Mouse (Mus musculus) heart, embryonic 13.5 days (tissue): ENCODE data around the gene Taldo1. TPM values are rescaled to one million over a fixed set of nuclear protein-coding genes. Genes with fewer than 3 reads are reported as not detected.

Experiments
- ATAC-seq: fragments of 200-750 bp; cut with Nextera tagmentation; 2 replicates; pipeline ENCODE4 v1.8.0; 2017; ENCODE audit warnings: moderate TSS enrichment; ENCODE audit not compliant: insufficient number of reproducible peaks, low FRiP score, low TSS enrichment; ENCODE audit errors: extremely low read depth
- H3K27ac ChIP-seq: fragments of 300-500 bp; sonication (generic); replicated peaks from 2 replicates; pipeline ENCODE4 v1.5.1; 2015; ENCODE audit warnings: moderate library complexity, mild to moderate bottlenecking, inconsistent platforms
- H3K27me3 ChIP-seq: fragments of 300-500 bp; sonication (generic); replicated peaks from 2 replicates; pipeline ENCODE4 v1.6.1; 2015; ENCODE audit warnings: mild to moderate bottlenecking, inconsistent platforms
- H3K36me3 ChIP-seq: fragments of 300-500 bp; sonication (generic); 2 replicates; pipeline ENCODE4 v1.6.1; 2015; ENCODE audit warnings: mild to moderate bottlenecking, inconsistent platforms
- H3K4me1 ChIP-seq: fragments of 300-500 bp; sonication (generic); 2 replicates; pipeline ENCODE4 v1.6.1; 2015; ENCODE audit warnings: inconsistent platforms
- H3K4me2 ChIP-seq: fragments of 300-500 bp; sonication (generic); 2 replicates; pipeline ENCODE4 v1.6.1; 2015; ENCODE audit warnings: inconsistent platforms, mild to moderate bottlenecking, moderate library complexity
- H3K4me3 ChIP-seq: fragments of 300-500 bp; sonication (generic); 2 replicates; pipeline ENCODE4 v1.5.1; 2015; ENCODE audit warnings: moderate library complexity, mild to moderate bottlenecking, inconsistent platforms
- H3K9ac ChIP-seq: fragments of 300-500 bp; sonication (generic); 2 replicates; pipeline ENCODE4 v1.6.1; 2015; ENCODE audit warnings: inconsistent platforms, mild to moderate bottlenecking, moderate library complexity
- H3K9me3 ChIP-seq: fragments of 300-500 bp; sonication (generic); 2 replicates; pipeline ENCODE4 v1.6.1; 2016; ENCODE audit warnings: inconsistent platforms
- WGBS: fragments of 180-500 bp; shearing (Covaris S2); methylation state at CpG from one replicate; pipeline ENCODE4 v1.1.7; 2015; ENCODE audit warnings: mixed read lengths; 5-methylcytosine and 5-hydroxymethylcytosine counted together
- polyA plus RNA-seq: library from polyadenylated mRNA; unstranded; fragments of >200 nt; fragmentation: Nextera tagmentation; extraction: Ambion mirVana; gene quantifications from 2 replicates; pipeline ENCODE4 v1.2.1, GENCODE M21; 2015

The Taldo1 gene
- 248 and 250 TPM in 2 replicates for polyA plus RNA-seq

GRCm38 (mm10) chr7:141391625-141392551 lies at the start of gene Taldo1:
Gene Taldo1, plus strand, starts transcription at chr7:141392199.
- H3K27ac ChIP-seq = peak within 1 kb of the TSS; percentile 79
- no peaks in the 10 kb centered on the region for H3K9me3 ChIP-seq
- under 1% methylated on average over 57 of the region's 57 CpGs for WGBS
- peaks cover 6% of the 10 kb centered on the region; the same call in 1 of the 2 replicates for H3K27me3 ChIP-seq
- H3K9ac ChIP-seq = peak within 1 kb of the TSS; percentile 89
- peaks cover 15% of the 10 kb centered on the region for H3K36me3 ChIP-seq
- H3K4me3 ChIP-seq = peak within 1 kb of the TSS; percentile 81
- peak; percentile 86 for ATAC-seq
- H3K4me1 ChIP-seq = peaks cover 14% of the 10 kb centered on the region
- H3K4me2 ChIP-seq = peak within 1 kb of the TSS; percentile 99

- Histone ChIP-seq H3K4me1 (peaks cover 8% of the 10 kb centered on the region), H3K9me3 (no peaks in the 10 kb centered on the region), H3K4me3 (no peak overlapping the region), H3K27me3 (peaks cover 19% of the 10 kb centered on the region), H3K9ac (no peak overlapping the region), H3K36me3 (no peaks in the 10 kb centered on the region), H3K4me2 (no peak overlapping the region), H3K27ac (no peak overlapping the region)
- WGBS = 65% methylated on average over 2 of the region's 2 CpGs
- no peak for ATAC-seq
Measured at GRCm38 (mm10) chr7:141343230-141343629, 48.8 kb upstream of the Taldo1 start.

- no peak for ATAC-seq
- Histone ChIP-seq H3K27me3 (peaks cover 14% of the 10 kb centered on the region), H3K9me3 (no peaks in the 10 kb centered on the region), H3K9ac (no peak overlapping the region), H3K4me3 (no peak overlapping the region), H3K36me3 (no peaks in the 10 kb centered on the region), H3K4me2 (no peak overlapping the region), H3K27ac (no peak overlapping the region), H3K4me1 (peaks cover 5% of the 10 kb centered on the region)
- WGBS = 63% methylated on average over 7 of the region's 7 CpGs
Measured at GRCm38 (mm10) chr7:141343696-141344095, 48.3 kb upstream of the Taldo1 start.

- H3K4me3 ChIP-seq = no peak overlapping the region
- no peaks in the 10 kb centered on the region for H3K36me3 ChIP-seq
- no peak for ATAC-seq
- 84% methylated on average over 5 of the region's 5 CpGs for WGBS
- no peaks in the 10 kb centered on the region for H3K9me3 ChIP-seq
- H3K27ac ChIP-seq = no peak overlapping the region
- H3K4me2 ChIP-seq = no peak overlapping the region
- H3K9ac ChIP-seq = no peak overlapping the region
- H3K27me3 ChIP-seq = peaks cover 4% of the 10 kb centered on the region
- H3K4me1 ChIP-seq = no peaks in the 10 kb centered on the region
Measured at GRCm38 (mm10) chr7:141344787-141345186, 47.2 kb upstream of the Taldo1 start.

GRCm38 (mm10) chr7:141351061-141351460 lies 40.9 kb upstream of the Taldo1 start:
- Histone ChIP-seq H3K4me1 (no peaks in the 10 kb centered on the region), H3K36me3 (no peaks in the 10 kb centered on the region), H3K4me3 (no peak overlapping the region), H3K27me3 (peaks cover 9% of the 10 kb centered on the region), H3K4me2 (no peak overlapping the region), H3K9ac (no peak overlapping the region), H3K9me3 (no peaks in the 10 kb centered on the region), H3K27ac (no peak overlapping the region)
- WGBS = 69% methylated on average over 6 of the region's 6 CpGs
- no peak for ATAC-seq

GRCm38 (mm10) chr7:141355051-141355450 lies 36.9 kb upstream of the Taldo1 start:
- Histone ChIP-seq H3K4me2 (no peak overlapping the region), H3K4me1 (no peaks in the 10 kb centered on the region)
- 73% methylated on average over 8 of the region's 8 CpGs for WGBS

GRCm38 (mm10) chr7:141355626-141356326 lies 36.2 kb upstream of the Taldo1 start:
- no peaks in the 10 kb centered on the region for H3K9me3 ChIP-seq
- 53% methylated on average over 12 of the region's 12 CpGs for WGBS
- peaks cover 45% of the 10 kb centered on the region for H3K27me3 ChIP-seq
- H3K4me2 ChIP-seq = no peak overlapping the region
- H3K9ac ChIP-seq = no peak overlapping the region
- no peak for ATAC-seq
- H3K4me3 ChIP-seq = no peak overlapping the region
- no peaks in the 10 kb centered on the region for H3K36me3 ChIP-seq
- H3K27ac ChIP-seq = no peak overlapping the region
- H3K4me1 ChIP-seq = no peaks in the 10 kb centered on the region

More at GRCm38 (mm10) chr7:141355051-141355450, 36.9 kb upstream of the Taldo1 start:
- no peak overlapping the region for H3K27ac ChIP-seq
- no peaks in the 10 kb centered on the region for H3K36me3 ChIP-seq
- no peak overlapping the region for H3K9ac ChIP-seq
- H3K9me3 ChIP-seq = no peaks in the 10 kb centered on the region
- ATAC-seq = no peak
- H3K4me3 ChIP-seq = no peak overlapping the region
- H3K27me3 ChIP-seq = peaks cover 37% of the 10 kb centered on the region

- H3K9ac ChIP-seq = no peak overlapping the region
- peaks cover 57% of the 10 kb centered on the region for H3K27me3 ChIP-seq
- 67% methylated on average over 14 of the region's 14 CpGs for WGBS
- no peaks in the 10 kb centered on the region for H3K4me1 ChIP-seq
- H3K27ac ChIP-seq = no peak overlapping the region
- H3K9me3 ChIP-seq = no peaks in the 10 kb centered on the region
- H3K4me2 ChIP-seq = no peak overlapping the region
- ATAC-seq = no peak
- H3K36me3 ChIP-seq = no peaks in the 10 kb centered on the region
- no peak overlapping the region for H3K4me3 ChIP-seq
Measured at GRCm38 (mm10) chr7:141356971-141357370, 35.0 kb upstream of the Taldo1 start.

GRCm38 (mm10) chr7:141361510-141361909 lies 30.5 kb upstream of the Taldo1 start:
- Histone ChIP-seq H3K9me3 (no peaks in the 10 kb centered on the region), H3K27me3 (peaks cover 74% of the 10 kb centered on the region), H3K9ac (peak overlapping the region; percentile 40; the same call in 1 of the 2 replicates), H3K4me2 (peak overlapping the region; percentile 20; the same call in 1 of the 2 replicates), H3K36me3 (no peaks in the 10 kb centered on the region), H3K4me3 (no peak overlapping the region), H3K27ac (no peak overlapping the region), H3K4me1 (no peaks in the 10 kb centered on the region)
- 12% methylated on average over 24 of the region's 24 CpGs for WGBS
- no peak for ATAC-seq

GRCm38 (mm10) chr7:141363106-141363751 lies 28.8 kb upstream of the Taldo1 start:
- no peak overlapping the region for H3K4me3 ChIP-seq
- no peak for ATAC-seq
- H3K9ac ChIP-seq = no peak overlapping the region
- no peak overlapping the region for H3K27ac ChIP-seq
- no peaks in the 10 kb centered on the region for H3K36me3 ChIP-seq
- no peaks in the 10 kb centered on the region for H3K4me1 ChIP-seq
- H3K9me3 ChIP-seq = no peaks in the 10 kb centered on the region
- 46% methylated on average over 4 of the region's 4 CpGs for WGBS
- H3K27me3 ChIP-seq = peaks cover 61% of the 10 kb centered on the region
- H3K4me2 ChIP-seq = no peak overlapping the region

- no peak for ATAC-seq
- H3K4me2 ChIP-seq = no peak overlapping the region
- no peak overlapping the region for H3K9ac ChIP-seq
- peaks cover 59% of the 10 kb centered on the region for H3K27me3 ChIP-seq
- H3K4me1 ChIP-seq = no peaks in the 10 kb centered on the region
- H3K9me3 ChIP-seq = no peaks in the 10 kb centered on the region
- H3K4me3 ChIP-seq = no peak overlapping the region
- H3K27ac ChIP-seq = no peak overlapping the region
- H3K36me3 ChIP-seq = no peaks in the 10 kb centered on the region
- 50% methylated on average over 2 of the region's 2 CpGs for WGBS
Measured at GRCm38 (mm10) chr7:141363752-141364125, 28.3 kb upstream of the Taldo1 start.
